Mouse (Mus musculus) limb, embryonic 12.5 days (tissue): ENCODE data around the gene Espn. TPM values are rescaled to one million over a fixed set of nuclear protein-coding genes. Genes with fewer than 3 reads are reported as not detected.

Experiments
- ATAC-seq: fragments of 200-750 bp; cut with Nextera tagmentation; 2 replicates; pipeline ENCODE4 v1.8.0; 2017; ENCODE audit warnings: low read depth, moderate TSS enrichment; ENCODE audit not compliant: insufficient number of reproducible peaks, insufficient read depth, low FRiP score, low TSS enrichment
- H3K27ac ChIP-seq: fragments of 300-500 bp; sonication (generic); 2 replicates; pipeline ENCODE4 v1.5.1; 2016; ENCODE audit warnings: mild to moderate bottlenecking, moderate library complexity
- H3K27me3 ChIP-seq: fragments of 300-500 bp; sonication (generic); 2 replicates; pipeline ENCODE4 v1.6.1; 2016; ENCODE audit warnings: mild to moderate bottlenecking, moderate library complexity
- H3K36me3 ChIP-seq: fragments of 300-500 bp; sonication (generic); 2 replicates; pipeline ENCODE4 v1.6.1; 2016; ENCODE audit warnings: mild to moderate bottlenecking, moderate library complexity
- H3K4me1 ChIP-seq: fragments of 300-500 bp; sonication (generic); replicated peaks from 2 replicates; pipeline ENCODE4 v1.6.1; 2016
- H3K4me2 ChIP-seq: fragments of 300-500 bp; sonication (generic); 2 replicates; pipeline ENCODE4 v1.6.1; 2016; ENCODE audit warnings: mild to moderate bottlenecking, moderate library complexity
- H3K4me3 ChIP-seq: fragments of 300-500 bp; sonication (generic); replicated peaks from 2 replicates; pipeline ENCODE4 v1.5.1; 2016; ENCODE audit warnings: mild to moderate bottlenecking
- H3K9ac ChIP-seq: fragments of 300-500 bp; sonication (generic); replicated peaks from 2 replicates; pipeline ENCODE4 v1.6.1; 2016; ENCODE audit warnings: mild to moderate bottlenecking, moderate library complexity
- H3K9me3 ChIP-seq: fragments of 300-500 bp; sonication (generic); 2 replicates; pipeline ENCODE4 v1.6.1; 2016; ENCODE audit warnings: mild to moderate bottlenecking, moderate library complexity
- WGBS: fragments of 180-500 bp; shearing (Covaris S2); methylation state at CpG from one replicate; pipeline ENCODE4 v1.1.7; 2016; 5-methylcytosine and 5-hydroxymethylcytosine counted together
- polyA plus RNA-seq: library from polyadenylated mRNA; unstranded; fragments of >200 nt; fragmentation: Nextera tagmentation; extraction: Ambion mirVana; gene quantifications from 2 replicates; pipeline ENCODE4 v1.2.1, GENCODE M21; 2016

Gene Espn
- polyA plus RNA-seq, 1 experiment from 2014 or later: 1.9 TPM

- H3K27me3 ChIP-seq: peaks cover 16% of the 10 kb centered on the region; the same call in 1 of the 2 replicates
- peaks cover 80% of the 10 kb centered on the region for H3K36me3 ChIP-seq
- H3K4me1 ChIP-seq: peaks cover 20% of the 10 kb centered on the region
- H3K27ac ChIP-seq: peak overlapping the region; percentile 72
- 1% methylated on average over 24 of the region's 24 CpGs for WGBS
- peak overlapping the region; percentile 70 for H3K4me2 ChIP-seq
- H3K9me3 ChIP-seq: no peaks in the 10 kb centered on the region
- ATAC-seq: peak; percentile 69
- H3K9ac ChIP-seq: no peak overlapping the region; the same call in 1 of the 2 replicates
- H3K4me3 ChIP-seq: peak overlapping the region; percentile 38
Measured at GRCm38 (mm10) chr4:152107493-152107892, 44.7 kb downstream of the Espn start.

DNA sequence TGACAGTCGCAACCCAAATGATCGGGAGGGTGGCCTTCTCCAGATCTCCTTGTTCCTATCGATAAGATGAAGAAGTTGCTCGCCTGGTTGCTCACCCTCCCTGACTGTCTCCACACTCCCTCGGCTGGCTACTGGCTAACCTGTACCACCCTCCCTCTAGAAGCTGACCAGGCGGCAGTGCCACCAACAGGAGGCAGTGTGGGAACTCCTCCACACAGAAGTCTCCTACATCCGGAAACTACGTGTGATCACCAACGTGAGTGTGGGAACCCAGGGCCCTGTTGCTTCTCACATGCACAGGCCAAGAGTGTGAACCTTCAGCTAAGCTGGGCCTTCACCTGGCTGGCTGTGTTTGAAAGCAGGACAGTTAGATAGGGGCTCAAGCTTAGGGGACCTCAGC, 45.4 kb downstream of the Espn start:
- peak overlapping the region; percentile 70 for H3K4me2 ChIP-seq

GRCm38 (mm10) chr4:152103025-152103424, 49.1 kb downstream of the Espn start:
- Histone ChIP-seq H3K9ac (no peak overlapping the region), H3K36me3 (peaks cover 51% of the 10 kb centered on the region), H3K27me3 (0 out of 2 replicates have a peak, but pooled peaks cover 6% of the 10 kb centered on the region), H3K4me3 (no peak overlapping the region), H3K4me1 (peaks cover 29% of the 10 kb centered on the region), H3K27ac (no peak overlapping the region), H3K4me2 (no peak overlapping the region), H3K9me3 (no peaks in the 10 kb centered on the region)
- WGBS: 37% methylated on average over 7 of the region's 7 CpGs
- no peak for ATAC-seq

More for the DNA sequence above, 45.4 kb downstream of the Espn start:
- H3K36me3 ChIP-seq: peaks cover 80% of the 10 kb centered on the region
- H3K4me1 ChIP-seq: peaks cover 20% of the 10 kb centered on the region
- H3K27me3 ChIP-seq: peaks cover 16% of the 10 kb centered on the region; the same call in 1 of the 2 replicates
- 0 out of 2 replicates have a peak overlapping the region, but pooled peaks have one; percentile 3 for H3K27ac ChIP-seq
- no peak for ATAC-seq
- no peaks in the 10 kb centered on the region for H3K9me3 ChIP-seq
- WGBS: 57% methylated on average over 9 of the region's 9 CpGs
- H3K9ac ChIP-seq: no peak overlapping the region
- H3K4me3 ChIP-seq: no peak overlapping the region

GRCm38 (mm10) chr4:152101921-152102320, 50.2 kb downstream of the Espn start:
- Histone ChIP-seq H3K9me3 (no peaks in the 10 kb centered on the region), H3K4me2 (no peak overlapping the region), H3K9ac (no peak overlapping the region), H3K36me3 (peaks cover 47% of the 10 kb centered on the region), H3K27ac (no peak overlapping the region; the same call in 1 of the 2 replicates), H3K4me3 (no peak overlapping the region), H3K27me3 (no peaks in the 10 kb centered on the region), H3K4me1 (peaks cover 29% of the 10 kb centered on the region)
- 93% methylated on average over 16 of the region's 16 CpGs for WGBS
- ATAC-seq: no peak

DNA sequence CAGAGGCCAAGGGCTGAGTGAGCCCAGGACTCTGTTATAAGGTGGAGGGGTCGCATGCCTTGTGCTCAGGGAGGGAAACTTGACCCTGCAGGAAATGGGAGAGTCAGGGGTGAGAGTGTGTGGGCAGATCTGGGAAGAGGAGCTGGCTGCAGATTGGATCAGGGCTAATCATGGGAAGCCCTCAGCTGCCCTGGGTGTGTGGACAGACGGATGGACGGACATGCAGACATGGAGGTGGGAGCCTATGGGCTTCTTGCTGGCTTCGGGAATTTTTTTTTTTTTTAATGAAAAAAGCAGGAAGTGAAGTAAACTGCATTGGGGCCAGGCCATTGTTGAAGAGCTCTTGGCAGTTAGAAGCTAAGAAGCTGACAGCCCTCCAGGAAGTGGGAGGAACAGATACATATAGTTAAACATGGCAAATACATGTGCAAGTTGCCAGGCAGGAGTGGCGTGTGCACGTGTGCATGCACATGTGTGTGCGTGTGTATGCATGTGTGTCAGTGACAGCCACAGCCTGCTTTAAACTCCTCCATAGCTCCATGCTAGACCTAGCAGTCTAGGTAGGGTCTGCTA, 51.0 kb downstream of the Espn start:
- no peak overlapping the region; the same call in 1 of the 2 replicates for H3K9ac ChIP-seq
- H3K9me3 ChIP-seq: no peaks in the 10 kb centered on the region
- peak overlapping the region; percentile 35; the same call in 1 of the 2 replicates for H3K27ac ChIP-seq
- H3K4me3 ChIP-seq: no peak overlapping the region
- H3K36me3 ChIP-seq: peaks cover 41% of the 10 kb centered on the region
- 60% methylated on average over 7 of the region's 7 CpGs for WGBS
- no peak overlapping the region for H3K4me2 ChIP-seq
- ATAC-seq: no peak
- peaks cover 35% of the 10 kb centered on the region for H3K4me1 ChIP-seq
- no peaks in the 10 kb centered on the region for H3K27me3 ChIP-seq

- Histone ChIP-seq H3K27me3 (no peaks in the 10 kb centered on the region), H3K4me3 (no peak overlapping the region), H3K4me1 (peaks cover 38% of the 10 kb centered on the region), H3K4me2 (no peak overlapping the region), H3K36me3 (peaks cover 35% of the 10 kb centered on the region), H3K9ac (no peak overlapping the region), H3K27ac (0 out of 2 replicates have a peak overlapping the region, but pooled peaks have one; percentile 35), H3K9me3 (no peaks in the 10 kb centered on the region)
- 77% methylated on average over 11 of the region's 11 CpGs for WGBS
- ATAC-seq: no peak
Measured at GRCm38 (mm10) chr4:152100541-152100940, 51.6 kb downstream of the Espn start.

GRCm38 (mm10) chr4:152097911-152098799, 54.0 kb downstream of the Espn start:
- Histone ChIP-seq H3K27me3 (no peaks in the 10 kb centered on the region), H3K4me1 (peaks cover 38% of the 10 kb centered on the region), H3K9me3 (no peaks in the 10 kb centered on the region), H3K9ac (no peak overlapping the region; the same call in 1 of the 2 replicates), H3K36me3 (peaks cover 18% of the 10 kb centered on the region), H3K4me3 (no peak overlapping the region), H3K4me2 (peak overlapping the region; percentile 15), H3K27ac (peak overlapping the region; percentile 53; the same call in 1 of the 2 replicates)
- no peak for ATAC-seq
- 24% methylated on average over 11 of the region's 11 CpGs for WGBS

DNA sequence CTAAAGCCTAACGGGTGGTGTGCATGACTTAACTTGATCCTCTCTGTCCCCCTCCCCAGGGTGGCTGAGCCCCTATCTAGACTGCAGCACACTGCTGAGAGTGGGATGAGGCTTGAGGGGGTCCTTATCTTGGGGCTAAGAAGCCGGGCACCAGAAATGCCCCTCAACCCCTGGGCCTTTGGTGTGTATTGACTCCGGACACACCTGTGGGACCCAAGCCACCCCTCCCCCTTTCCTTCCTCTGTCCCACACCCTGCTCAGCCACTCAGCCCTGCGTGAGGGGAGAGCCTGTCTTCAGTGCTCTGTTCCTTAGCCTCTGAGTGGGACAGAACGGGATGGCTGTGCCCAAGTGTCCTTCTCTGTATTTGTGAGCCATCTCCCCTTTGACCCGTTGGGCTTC, 55.2 kb downstream of the Espn start:
- no peak overlapping the region; the same call in none of the 2 replicates for H3K4me2 ChIP-seq
- no peaks in the 10 kb centered on the region for H3K27me3 ChIP-seq
- H3K36me3 ChIP-seq: peaks cover 9% of the 10 kb centered on the region; the same call in 1 of the 2 replicates
- peaks cover 46% of the 10 kb centered on the region for H3K4me1 ChIP-seq
- H3K9me3 ChIP-seq: no peaks in the 10 kb centered on the region
- WGBS: 60% methylated on average over 6 of the region's 6 CpGs
- no peak overlapping the region; the same call in 1 of the 2 replicates for H3K9ac ChIP-seq
- H3K4me3 ChIP-seq: 0 out of 2 replicates have a peak overlapping the region, but pooled peaks have one; percentile 4
- ATAC-seq: no peak
- H3K27ac ChIP-seq: peak overlapping the region; percentile 45

DNA sequence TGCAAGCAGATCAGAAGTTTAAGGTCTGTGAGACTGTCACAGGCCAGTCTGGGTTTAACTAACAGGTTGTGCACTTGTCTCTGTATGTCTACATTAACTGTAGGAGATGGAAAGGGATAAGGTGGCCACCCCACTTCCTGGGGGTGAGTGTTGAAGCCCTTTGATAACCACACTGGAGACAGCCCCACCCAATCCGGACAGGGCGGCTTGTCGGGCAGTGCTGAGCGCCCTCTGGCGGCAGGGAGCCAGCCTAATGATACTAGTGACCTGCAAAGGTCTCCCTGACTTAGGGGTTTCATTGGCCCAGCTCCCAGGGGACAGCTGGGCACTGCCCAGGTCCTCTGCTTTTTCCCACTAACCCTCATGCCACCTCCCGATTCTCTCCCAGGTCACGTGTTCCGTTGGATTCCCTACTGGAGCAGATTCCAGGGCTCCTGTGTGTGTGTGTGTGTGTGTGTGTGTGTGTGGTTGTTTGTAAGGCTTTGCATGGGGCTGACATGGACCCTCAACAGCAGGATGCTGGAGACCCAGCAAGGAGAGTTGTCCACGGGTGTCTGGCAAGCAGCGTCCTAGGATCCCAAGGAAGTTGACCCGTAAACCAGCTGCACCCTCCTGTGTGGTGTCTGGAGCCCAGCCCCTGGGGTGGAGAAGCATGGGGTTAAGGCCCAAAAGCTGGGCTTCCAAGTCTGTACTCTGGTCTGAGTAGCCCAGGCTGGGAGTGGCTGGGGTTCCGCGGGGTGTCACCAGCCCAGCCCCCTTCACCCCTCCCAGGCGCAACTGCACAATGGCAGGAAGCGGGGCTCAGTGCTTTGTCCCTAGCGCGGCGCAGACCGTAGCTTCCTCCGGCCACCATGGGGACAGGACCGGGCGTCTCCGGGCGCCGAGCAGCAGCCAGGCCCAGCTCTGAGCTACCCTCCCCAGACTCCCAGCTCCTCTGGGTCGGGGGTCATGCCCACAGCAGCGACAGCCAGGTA, 55.9 kb downstream of the Espn start:
- 0 out of 2 replicates have a peak overlapping the region, but pooled peaks have one; percentile 4 for H3K4me3 ChIP-seq
- no peak overlapping the region; the same call in 1 of the 2 replicates for H3K4me2 ChIP-seq
- no peak for ATAC-seq
- H3K27me3 ChIP-seq: no peaks in the 10 kb centered on the region
- H3K27ac ChIP-seq: peak overlapping the region; percentile 45; the same call in 1 of the 2 replicates
- 29% methylated on average over 27 of the region's 27 CpGs for WGBS
- H3K4me1 ChIP-seq: peaks cover 41% of the 10 kb centered on the region
- H3K9me3 ChIP-seq: no peaks in the 10 kb centered on the region
- H3K36me3 ChIP-seq: 0 out of 2 replicates have a peak, but pooled peaks cover 9% of the 10 kb centered on the region
- H3K9ac ChIP-seq: no peak overlapping the region; the same call in 1 of the 2 replicates

DNA sequence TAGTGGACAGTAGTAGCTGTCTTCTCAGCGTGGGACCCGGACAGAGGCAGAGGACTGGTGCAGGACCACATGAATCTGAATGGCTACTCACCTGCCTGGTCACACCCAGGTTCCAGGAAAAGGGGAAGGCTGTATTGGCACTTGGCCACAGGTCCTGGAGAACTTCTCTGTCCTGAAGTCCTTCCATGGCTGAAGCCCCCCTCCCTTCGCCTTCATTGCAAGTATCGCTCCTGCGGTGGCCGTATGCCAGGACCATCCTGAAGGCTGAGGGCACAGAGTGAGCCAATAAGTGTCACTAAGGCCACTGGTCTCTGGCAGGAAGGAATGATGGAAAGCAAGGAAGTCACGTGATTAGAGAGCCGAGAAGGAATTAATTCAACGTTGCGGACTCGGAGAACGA, 57.9 kb downstream of the Espn start:
- no peak overlapping the region for H3K9ac ChIP-seq
- H3K9me3 ChIP-seq: no peaks in the 10 kb centered on the region
- H3K27me3 ChIP-seq: no peaks in the 10 kb centered on the region
- H3K4me3 ChIP-seq: no peak overlapping the region
- H3K36me3 ChIP-seq: peaks cover 19% of the 10 kb centered on the region; the same call in 1 of the 2 replicates
- peaks cover 42% of the 10 kb centered on the region for H3K4me1 ChIP-seq
- no peak overlapping the region for H3K4me2 ChIP-seq
- 91% methylated on average over 12 of the region's 12 CpGs for WGBS
- no peak overlapping the region for H3K27ac ChIP-seq
- no peak for ATAC-seq
